Mouse (Mus musculus) lung, adult 2 months (tissue): ENCODE data around the gene P4hb.

Experiments used
- CTCF ChIP-seq: fragments of 200-500 bp; IDR thresholded peaks from 2 replicates; pipeline ENCODE4 v1.5.1; 2011; ENCODE audit warnings: mild to moderate bottlenecking, low read length, control low read depth; ENCODE audit not compliant: insufficient read depth
- POLR2A ChIP-seq: fragments of 200-500 bp; IDR thresholded peaks from 2 replicates; pipeline ENCODE4 v1.6.1; 2011; ENCODE audit warnings: low read depth, mild to moderate bottlenecking, control low read depth, low read length, borderline replicate concordance; ENCODE audit errors: extremely low read depth

- TF ChIP-seq CTCF (no peak), POLR2A (peak; percentile 92)
Measured at GRCm38 (mm10) chr11:120581490-120582267, 8.6 kb upstream of the P4hb start, which contains the start of gene Arhgdia.
